Mouse (Mus musculus) hindbrain, embryonic 14.5 days (tissue): Measurements from ENCODE around the gene Tbl1x. TPM values are rescaled to one million over a fixed set of nuclear protein-coding genes. Genes with fewer than 3 reads are reported as not detected.

Source experiments
- ATAC-seq: fragments of 200-750 bp; cut with Nextera tagmentation; 2 replicates; pipeline ENCODE4 v1.8.0; 2017; ENCODE audit warnings: moderate number of reproducible peaks, mild to moderate bottlenecking, moderate TSS enrichment, moderate library complexity; ENCODE audit not compliant: low FRiP score
- DNase-seq: peaks from one replicate; pipeline ENCODE4 v3.0.0-alpha.2; 2015; ENCODE audit warnings: low spot score
- H3K27ac ChIP-seq: fragments of 300-500 bp; sonication (generic); 2 replicates; pipeline ENCODE4 v1.5.1; 2014; ENCODE audit warnings: mild to moderate bottlenecking, moderate library complexity
- H3K27me3 ChIP-seq: fragments of 300-500 bp; sonication (generic); 2 replicates; pipeline ENCODE4 v1.6.1; 2014; ENCODE audit warnings: mild to moderate bottlenecking, low read length, mixed read lengths; ENCODE audit not compliant: control insufficient read depth, insufficient read depth
- H3K36me3 ChIP-seq: fragments of 300-500 bp; sonication (generic); replicated peaks from 2 replicates; pipeline ENCODE4 v1.6.1; 2014; ENCODE audit not compliant: control insufficient read depth, insufficient read depth
- H3K4me1 ChIP-seq: fragments of 300-500 bp; sonication (generic); replicated peaks from 2 replicates; pipeline ENCODE4 v1.6.1; 2014; ENCODE audit warnings: antibody characterized with exemption, low read length, mixed read lengths; ENCODE audit not compliant: control insufficient read depth, insufficient read depth
- H3K4me2 ChIP-seq: fragments of 300-500 bp; sonication (generic); replicated peaks from 2 replicates; pipeline ENCODE4 v1.6.1; 2014; ENCODE audit warnings: mild to moderate bottlenecking, moderate library complexity
- H3K4me3 ChIP-seq: fragments of 300-500 bp; sonication (generic); replicated peaks from 2 replicates; pipeline ENCODE4 v1.5.1; 2014; ENCODE audit warnings: mild to moderate bottlenecking, low read length
- H3K9ac ChIP-seq: fragments of 300-500 bp; sonication (generic); 2 replicates; pipeline ENCODE4 v1.6.1; 2014
- H3K9me3 ChIP-seq: fragments of 300-500 bp; sonication (generic); 2 replicates; pipeline ENCODE4 v1.6.1; 2016; ENCODE audit warnings: low read length; ENCODE audit not compliant: control insufficient read depth
- WGBS: fragments of 180-500 bp; shearing (Covaris S2); extraction: QIAGEN DNeasy Blood & Tissue Kit; methylation state at CpG from one replicate; pipeline ENCODE4 v1.1.7; 2014; 5-methylcytosine and 5-hydroxymethylcytosine counted together
- polyA plus RNA-seq: library from polyadenylated mRNA; unstranded; fragments of >200 nt; fragmentation: Nextera tagmentation; extraction: Ambion mirVana; gene quantifications from 2 replicates; pipeline ENCODE4 v1.2.1, GENCODE M21; 2014

The Tbl1x gene
- polyA plus RNA-seq, 1 experiment from 2014 or later = 46.0 TPM

DNA sequence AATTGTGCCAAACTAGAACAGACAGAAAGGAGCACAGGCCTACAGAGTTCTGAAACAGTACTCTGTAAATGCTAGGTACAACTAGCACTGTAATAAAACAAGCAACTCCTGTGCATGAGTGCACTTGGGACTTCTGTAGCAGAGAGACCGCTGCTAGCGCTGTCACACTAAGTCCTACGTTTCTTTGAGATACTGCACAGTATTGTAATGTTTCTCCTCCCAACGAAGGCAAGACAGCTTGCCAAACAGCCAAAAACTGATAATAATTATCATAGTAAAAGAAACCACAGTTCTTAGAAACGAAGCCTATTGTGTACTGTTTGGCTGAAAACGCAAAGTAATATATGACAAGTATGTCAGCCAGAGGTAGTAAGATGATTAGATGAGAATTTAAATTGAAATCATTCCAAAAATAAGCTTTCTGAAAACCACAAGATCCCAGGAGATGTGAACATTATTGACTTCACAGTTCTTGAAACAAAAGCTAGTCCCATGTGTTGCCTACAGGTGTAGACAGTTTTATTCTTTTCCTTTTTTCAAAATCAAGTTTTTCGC lies 83.9 kb downstream of the Tbl1x start:
- no peaks in the 10 kb centered on the region for H3K36me3 ChIP-seq
- 73% methylated on average over 7 of the region's 7 CpGs for WGBS

DNA sequence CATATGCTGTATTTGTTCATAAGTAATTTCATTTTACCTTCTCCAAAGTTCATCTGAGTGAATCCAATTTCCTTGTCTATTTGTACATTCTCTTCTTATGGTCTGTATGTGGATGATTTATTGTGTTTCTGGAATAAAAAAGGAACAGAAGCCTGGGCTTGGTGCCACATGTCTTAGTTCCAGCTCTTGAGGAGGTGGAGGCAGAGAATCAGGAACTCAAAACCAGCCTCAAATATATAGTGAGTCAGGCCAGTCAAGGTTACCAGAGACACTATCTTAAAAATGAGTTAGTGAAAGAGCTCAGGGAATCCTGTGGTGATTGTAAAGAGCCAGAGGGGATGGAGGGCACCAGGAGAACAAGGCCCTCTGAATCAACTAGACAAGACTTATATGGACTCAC lies 86.9 kb downstream of the Tbl1x start:
- Histone ChIP-seq H3K4me1 (no peaks in the 10 kb centered on the region), H3K9me3 (no peaks in the 10 kb centered on the region), H3K27me3 (no peaks in the 10 kb centered on the region), H3K4me2 (no peak overlapping the region), H3K36me3 (no peaks in the 10 kb centered on the region), H3K4me3 (no peak overlapping the region), H3K27ac (no peak overlapping the region), H3K9ac (no peak overlapping the region)
- ATAC-seq = no peak
- no peak for DNase-seq

More for the DNA sequence above, 83.9 kb downstream of the Tbl1x start:
- H3K9me3 ChIP-seq = no peaks in the 10 kb centered on the region
- ATAC-seq (no peak), DNase-seq (no peak)
- no peak overlapping the region for H3K4me3 ChIP-seq
- H3K27me3 ChIP-seq = no peaks in the 10 kb centered on the region
- H3K4me2 ChIP-seq = no peak overlapping the region
- no peak overlapping the region for H3K27ac ChIP-seq
- H3K9ac ChIP-seq = no peak overlapping the region
- no peaks in the 10 kb centered on the region for H3K4me1 ChIP-seq

DNA sequence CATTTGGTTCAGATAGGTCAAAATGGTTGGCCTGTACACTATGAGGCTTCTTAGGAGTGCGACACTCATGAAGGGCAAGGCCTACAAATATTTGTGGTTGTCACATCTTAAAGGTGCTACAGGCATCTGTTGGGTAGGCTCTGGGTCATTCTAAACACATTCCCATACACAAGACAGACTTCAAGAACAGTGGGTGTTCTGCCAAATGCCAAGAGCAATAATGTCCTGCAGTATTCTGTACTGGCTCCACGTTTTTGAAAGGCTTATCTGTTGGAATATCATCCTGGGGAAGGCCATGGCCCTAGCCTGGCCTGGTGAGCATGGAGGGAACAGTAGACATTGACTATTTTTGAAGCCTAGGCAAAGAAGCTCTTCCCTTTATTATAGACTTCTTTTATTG lies 87.9 kb downstream of the Tbl1x start:
- no peak for ATAC-seq

DNA sequence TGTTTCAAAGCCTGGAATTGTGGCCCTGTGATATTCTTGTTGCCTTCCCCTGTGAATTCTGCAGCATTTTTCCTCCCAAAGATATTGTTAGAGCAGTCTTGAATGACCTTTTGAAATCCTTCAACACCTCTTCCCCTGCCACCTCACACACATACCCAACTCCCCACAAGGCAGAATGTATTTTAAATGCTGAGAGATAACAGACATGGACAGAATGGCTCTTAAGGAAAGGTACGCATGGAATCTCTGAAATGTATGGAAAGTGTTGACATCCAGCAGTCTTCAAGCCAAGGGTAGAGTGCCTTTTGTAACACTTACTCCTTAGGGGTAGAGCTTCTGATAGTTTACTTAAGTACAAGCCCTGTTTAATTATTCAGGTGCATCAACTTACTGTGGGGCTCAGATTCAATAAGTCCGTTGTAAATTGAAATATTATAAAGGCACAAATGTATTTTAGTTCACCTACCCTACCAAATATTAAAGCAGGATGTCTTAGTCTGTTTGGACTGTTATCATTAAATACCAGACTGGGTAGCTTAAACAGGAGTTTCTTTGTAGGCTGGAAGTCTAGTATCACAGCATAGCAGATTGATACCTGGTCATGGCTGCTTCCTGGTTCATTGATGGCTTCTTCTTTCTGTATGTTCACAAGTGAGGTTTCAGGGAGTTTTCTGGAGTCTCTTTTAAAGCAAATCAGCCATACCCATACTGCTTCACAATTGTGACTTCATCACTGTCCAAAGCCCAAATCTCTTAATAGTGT lies 92.9 kb downstream of the Tbl1x start:
- Histone ChIP-seq H3K27me3 (no peaks in the 10 kb centered on the region), H3K36me3 (no peaks in the 10 kb centered on the region), H3K9me3 (no peaks in the 10 kb centered on the region), H3K4me1 (no peaks in the 10 kb centered on the region), H3K4me3 (no peak overlapping the region), H3K4me2 (no peak overlapping the region), H3K27ac (no peak overlapping the region), H3K9ac (no peak overlapping the region)
- WGBS = 86% methylated on average over 2 of the region's 2 CpGs
- DNase-seq (no peak), ATAC-seq (no peak)

More for the DNA sequence above, 87.9 kb downstream of the Tbl1x start:
- no peak for DNase-seq
- Histone ChIP-seq H3K4me2 (no peak overlapping the region), H3K4me1 (no peaks in the 10 kb centered on the region), H3K27me3 (no peaks in the 10 kb centered on the region), H3K9me3 (no peaks in the 10 kb centered on the region), H3K27ac (no peak overlapping the region), H3K36me3 (no peaks in the 10 kb centered on the region), H3K9ac (no peak overlapping the region), H3K4me3 (no peak overlapping the region)
- 81% methylated on average over 2 of the region's 2 CpGs for WGBS

DNA sequence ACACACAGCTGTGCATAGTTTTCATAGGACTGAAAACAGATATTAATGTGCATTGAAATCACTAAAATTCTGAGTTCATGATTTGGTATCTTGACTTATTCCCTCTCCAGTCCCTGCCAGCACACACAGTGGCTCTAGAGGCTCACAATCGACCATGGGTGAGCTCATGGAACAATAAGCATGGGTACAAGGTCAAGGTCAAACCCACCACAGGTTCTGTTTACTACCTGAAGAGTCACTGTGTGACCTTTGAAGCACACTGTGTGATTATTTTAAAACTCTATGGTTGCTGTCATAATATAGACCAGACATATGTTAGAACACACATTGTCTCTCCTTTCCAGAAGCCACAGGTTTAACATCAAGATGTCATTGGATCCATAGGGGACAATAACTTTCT lies 96.7 kb downstream of the Tbl1x start:
- ATAC-seq (no peak), DNase-seq (no peak)
- H3K4me3 ChIP-seq = no peak overlapping the region
- H3K27ac ChIP-seq = no peak overlapping the region
- H3K9me3 ChIP-seq = no peaks in the 10 kb centered on the region
- no peaks in the 10 kb centered on the region for H3K36me3 ChIP-seq
- no peaks in the 10 kb centered on the region for H3K4me1 ChIP-seq
- H3K4me2 ChIP-seq = no peak overlapping the region
- WGBS = 75% methylated on average over 1 of the region's 1 CpGs
- H3K27me3 ChIP-seq = no peaks in the 10 kb centered on the region
- H3K9ac ChIP-seq = no peak overlapping the region

DNA sequence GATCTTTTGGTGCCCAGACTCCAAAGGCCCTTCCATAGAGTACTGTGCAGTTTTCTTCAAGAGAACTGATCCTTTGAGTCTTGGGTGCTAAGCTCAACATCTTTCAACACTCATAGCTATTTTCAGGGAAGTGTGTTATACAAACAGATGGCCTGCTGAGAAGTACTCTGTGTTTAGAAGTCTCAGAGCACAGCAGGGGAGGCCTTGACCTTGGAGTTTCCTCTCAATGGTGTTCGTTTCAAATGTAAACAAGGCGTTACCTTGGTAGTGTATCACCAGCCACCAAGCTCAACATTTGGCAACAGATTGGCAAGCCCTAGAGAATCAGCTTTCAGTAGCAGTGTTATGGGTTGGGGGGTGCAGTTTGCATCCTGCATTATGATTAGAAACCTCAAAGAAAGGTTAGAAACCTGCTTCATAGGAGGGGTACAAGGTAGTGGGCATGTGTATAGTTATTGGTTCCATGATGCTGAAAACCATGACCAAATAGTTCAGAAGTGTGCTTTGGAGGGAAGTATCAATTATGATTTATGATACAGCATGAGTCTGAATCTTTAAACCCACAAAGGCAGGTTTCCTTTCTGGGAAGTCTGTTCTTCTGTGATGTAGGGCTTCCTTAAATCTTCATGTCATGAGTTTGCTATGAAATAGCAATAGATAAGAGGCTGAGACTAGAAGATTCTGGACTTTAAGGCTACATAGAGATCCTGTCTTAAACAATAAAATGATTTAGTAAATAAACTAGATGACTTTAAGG lies 98.3 kb downstream of the Tbl1x start:
- ATAC-seq (no peak), DNase-seq (no peak)
- no peak overlapping the region for H3K4me3 ChIP-seq
- H3K27ac ChIP-seq = no peak overlapping the region
- no peaks in the 10 kb centered on the region for H3K4me1 ChIP-seq
- no peak overlapping the region for H3K9ac ChIP-seq
- no peaks in the 10 kb centered on the region for H3K9me3 ChIP-seq
- no peak overlapping the region for H3K4me2 ChIP-seq
- H3K27me3 ChIP-seq = no peaks in the 10 kb centered on the region
- WGBS = 61% methylated on average over 2 of the region's 2 CpGs
- H3K36me3 ChIP-seq = no peaks in the 10 kb centered on the region

DNA sequence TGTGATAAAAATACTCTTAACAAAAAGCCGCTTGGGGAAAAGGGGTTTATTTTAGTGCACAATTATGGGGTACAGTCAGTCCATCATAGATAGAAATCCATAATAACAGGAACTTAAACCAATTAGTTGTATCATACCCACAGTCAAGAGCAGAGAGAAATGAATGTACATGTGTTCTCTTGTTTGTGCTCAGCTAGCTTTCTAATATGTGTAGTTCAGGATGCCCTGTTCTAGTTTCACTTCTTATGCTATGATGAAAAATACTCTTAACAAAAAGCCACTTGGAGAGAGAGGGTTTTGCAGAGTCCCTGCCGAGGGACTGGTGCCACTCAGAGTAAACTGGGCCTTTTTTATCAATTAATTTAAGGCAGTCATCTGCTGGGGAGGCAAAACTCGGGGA lies 101.1 kb downstream of the Tbl1x start:
- H3K9me3 ChIP-seq = no peaks in the 10 kb centered on the region
- H3K36me3 ChIP-seq = no peaks in the 10 kb centered on the region
- no peak overlapping the region for H3K9ac ChIP-seq
- no peak overlapping the region for H3K4me3 ChIP-seq
- no peak overlapping the region for H3K4me2 ChIP-seq
- ATAC-seq = no peak
- H3K4me1 ChIP-seq = no peaks in the 10 kb centered on the region
- no peaks in the 10 kb centered on the region for H3K27me3 ChIP-seq
- H3K27ac ChIP-seq = no peak overlapping the region
- DNase-seq = no peak
- 84% methylated on average over 3 of the region's 3 CpGs for WGBS

DNA sequence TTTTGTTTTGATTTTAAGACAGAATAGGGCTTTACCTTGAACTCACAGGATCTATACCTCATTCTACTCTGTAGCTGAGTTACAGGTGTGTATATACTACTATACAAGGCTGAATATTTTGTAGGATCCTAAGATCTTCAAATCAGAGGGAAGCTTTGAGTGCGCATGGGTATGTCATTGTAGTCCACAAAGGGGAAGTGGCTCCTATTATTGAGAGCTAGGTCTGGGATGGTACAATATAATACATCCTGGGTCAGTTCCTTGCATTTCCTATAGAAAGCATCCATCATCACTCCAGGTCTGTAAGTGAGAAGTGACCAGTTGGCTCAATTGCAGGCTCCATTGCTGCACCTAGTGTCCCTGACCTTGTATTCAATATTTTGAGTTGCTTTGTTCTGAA lies 102.2 kb downstream of the Tbl1x start:
- H3K27me3 ChIP-seq = no peaks in the 10 kb centered on the region
- H3K9me3 ChIP-seq = no peaks in the 10 kb centered on the region
- no peak for ATAC-seq
- H3K36me3 ChIP-seq = no peaks in the 10 kb centered on the region
- H3K27ac ChIP-seq = no peak overlapping the region
- no peak overlapping the region for H3K4me2 ChIP-seq
- H3K9ac ChIP-seq = no peak overlapping the region
- no peak for DNase-seq
- 97% methylated on average over 1 of the region's 1 CpGs for WGBS
- no peaks in the 10 kb centered on the region for H3K4me1 ChIP-seq
- no peak overlapping the region for H3K4me3 ChIP-seq

DNA sequence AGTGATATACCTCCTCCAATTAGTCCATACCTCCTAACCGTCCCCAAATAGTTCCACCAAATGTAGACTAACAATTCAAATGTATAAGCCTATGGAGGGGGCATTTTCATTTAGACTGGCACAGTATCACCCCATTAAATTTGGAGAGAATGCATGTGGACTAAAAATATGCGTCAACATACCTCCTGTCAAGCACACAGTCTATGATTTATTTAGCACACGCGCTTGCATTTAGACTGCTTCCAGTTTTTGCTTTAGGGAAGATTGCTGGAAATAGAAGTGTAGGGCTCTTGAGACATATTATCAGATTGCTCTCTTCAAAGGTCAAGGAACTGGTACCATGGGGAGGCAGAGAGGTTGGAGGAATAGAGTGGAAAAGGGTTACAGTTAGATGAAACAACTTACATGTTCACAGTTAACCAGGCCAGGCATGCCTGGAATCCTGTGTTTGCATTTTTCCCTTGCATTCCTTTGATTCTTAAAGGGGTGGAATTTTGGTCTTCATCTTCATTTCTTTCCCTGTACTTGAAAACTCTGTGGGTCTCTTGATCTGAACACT lies 105.0 kb downstream of the Tbl1x start:
- H3K9ac ChIP-seq = no peak overlapping the region
- no peak overlapping the region for H3K4me2 ChIP-seq
- no peaks in the 10 kb centered on the region for H3K36me3 ChIP-seq
- ATAC-seq = no peak
- no peak overlapping the region for H3K27ac ChIP-seq
- H3K27me3 ChIP-seq = no peaks in the 10 kb centered on the region
- H3K4me3 ChIP-seq = no peak overlapping the region
- H3K9me3 ChIP-seq = no peaks in the 10 kb centered on the region
- no peaks in the 10 kb centered on the region for H3K4me1 ChIP-seq
- WGBS = 68% methylated on average over 4 of the region's 4 CpGs
- no peak for DNase-seq
